Mouse (Mus musculus): ENCODE measurements around the gene Dnase1l3. TPM values are rescaled to one million over a fixed set of nuclear protein-coding genes. Genes with fewer than 3 reads are reported as not detected.

Gene Dnase1l3
- polyA plus RNA-seq, 1 experiment from 2014 or later = 0.10 TPM

DNA sequence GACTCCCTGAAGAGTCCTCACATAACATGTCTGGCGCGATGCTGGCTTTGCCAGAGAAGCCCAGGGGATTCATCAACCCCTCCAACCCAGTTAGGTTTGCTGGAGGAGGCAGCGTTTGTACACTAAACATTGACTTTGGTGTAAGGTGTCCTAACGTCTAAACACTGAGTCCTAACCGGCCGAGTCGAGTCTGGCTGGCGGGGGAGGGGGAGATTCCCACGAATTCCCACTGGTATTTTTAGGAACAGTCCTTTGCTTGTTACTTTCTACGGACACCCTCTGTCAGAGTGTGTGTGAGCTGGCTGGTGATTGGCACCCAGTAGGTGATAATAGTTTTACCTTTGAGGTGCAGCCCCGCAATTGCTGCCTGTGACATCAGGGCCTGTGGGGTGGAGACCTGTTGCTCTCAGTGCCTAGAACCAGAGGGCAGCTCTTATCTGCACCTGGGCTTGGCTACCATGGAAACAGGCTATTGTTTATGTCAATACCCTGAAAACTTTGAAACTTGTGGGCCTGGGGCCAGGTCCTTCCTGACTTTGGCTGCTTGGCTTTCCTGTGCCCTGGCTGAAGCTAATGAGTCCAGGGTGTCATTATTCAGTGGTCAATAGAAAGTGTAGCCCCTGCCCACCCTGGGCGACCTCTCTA, 41.6 kb downstream of the Dnase1l3 start:
- peaks cover 13% of the 10 kb centered on the region for H3K36me3 ChIP-seq (ENCODE audit: control insufficient read depth, insufficient read depth)
- H3K4me1 ChIP-seq (replicated peaks; ENCODE audit: control insufficient read depth, insufficient read depth, low read length) = no peaks in the 10 kb centered on the region
- H3K4me2 ChIP-seq (ENCODE audit: low read length) = no peak overlapping the region
- 29% methylated on average over 12 of the region's 12 CpGs for WGBS
- H3K27me3 ChIP-seq (replicated peaks; ENCODE audit: control insufficient read depth, insufficient read depth, low read length) = no peaks in the 10 kb centered on the region
- no peak overlapping the region for H3K9ac ChIP-seq (replicated peaks; ENCODE audit: low read depth, low read length)
- H3K4me3 ChIP-seq (replicated peaks; ENCODE audit: low read length) = no peak overlapping the region
- H3K9me3 ChIP-seq (ENCODE audit: control insufficient read depth, low read length) = no peaks in the 10 kb centered on the region
- no peak overlapping the region for H3K27ac ChIP-seq (ENCODE audit: low read length)
- ATAC-seq = no peak

GRCm38 (mm10) chr14:7951234-7951633, 43.1 kb downstream of the Dnase1l3 start:
- Histone ChIP-seq H3K36me3 (ENCODE audit: control insufficient read depth, insufficient read depth) (peaks cover 14% of the 10 kb centered on the region), H3K9me3 (ENCODE audit: control insufficient read depth, low read length) (no peaks in the 10 kb centered on the region), H3K27me3 (replicated peaks; ENCODE audit: control insufficient read depth, insufficient read depth, low read length) (no peaks in the 10 kb centered on the region), H3K4me1 (replicated peaks; ENCODE audit: control insufficient read depth, insufficient read depth, low read length) (no peaks in the 10 kb centered on the region), H3K27ac (ENCODE audit: low read length) (no peak overlapping the region), H3K4me3 (replicated peaks; ENCODE audit: low read length) (no peak overlapping the region), H3K9ac (replicated peaks; ENCODE audit: low read depth, low read length) (no peak overlapping the region), H3K4me2 (ENCODE audit: low read length) (no peak overlapping the region)
- no peak for ATAC-seq
- WGBS = 93% methylated on average over 9 of the region's 9 CpGs

DNA sequence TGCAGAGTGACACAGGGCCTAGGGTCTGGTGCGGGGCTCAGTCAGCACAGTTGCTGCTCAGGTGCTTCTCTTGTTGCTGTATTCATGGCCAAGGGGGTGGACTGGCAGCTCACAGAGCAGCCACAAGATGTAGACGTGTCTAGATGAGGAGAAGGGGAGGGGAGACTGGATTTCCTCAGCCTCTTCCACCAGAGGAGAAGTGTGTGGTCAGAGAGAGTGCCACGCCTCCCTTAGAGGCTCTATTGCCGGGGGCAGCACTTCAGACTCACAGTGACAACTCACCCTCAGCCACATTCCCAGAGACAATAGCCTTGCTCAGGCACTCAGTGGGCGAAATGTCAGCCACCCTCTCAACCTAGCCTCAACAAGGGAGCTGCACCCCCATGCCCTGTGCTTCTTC, 49.1 kb downstream of the Dnase1l3 start:
- Histone ChIP-seq H3K9me3 (ENCODE audit: control insufficient read depth, low read length) (no peaks in the 10 kb centered on the region), H3K36me3 (ENCODE audit: control insufficient read depth, insufficient read depth) (peaks cover 9% of the 10 kb centered on the region), H3K27me3 (replicated peaks; ENCODE audit: control insufficient read depth, insufficient read depth, low read length) (no peaks in the 10 kb centered on the region), H3K4me3 (replicated peaks; ENCODE audit: low read length) (no peak overlapping the region), H3K4me1 (replicated peaks; ENCODE audit: control insufficient read depth, insufficient read depth, low read length) (peaks cover 6% of the 10 kb centered on the region), H3K4me2 (ENCODE audit: low read length) (no peak overlapping the region), H3K9ac (replicated peaks; ENCODE audit: low read depth, low read length) (no peak overlapping the region), H3K27ac (ENCODE audit: low read length) (no peak overlapping the region)
- WGBS = 92% methylated on average over 5 of the region's 5 CpGs
- ATAC-seq = no peak

- Histone ChIP-seq H3K27me3 (replicated peaks; ENCODE audit: control insufficient read depth, insufficient read depth, low read length) (no peaks in the 10 kb centered on the region), H3K36me3 (ENCODE audit: control insufficient read depth, insufficient read depth) (peaks cover 9% of the 10 kb centered on the region), H3K4me1 (replicated peaks; ENCODE audit: control insufficient read depth, insufficient read depth, low read length) (peaks cover 6% of the 10 kb centered on the region), H3K4me3 (replicated peaks; ENCODE audit: low read length) (no peak overlapping the region), H3K9ac (replicated peaks; ENCODE audit: low read depth, low read length) (no peak overlapping the region), H3K27ac (ENCODE audit: low read length) (no peak overlapping the region), H3K9me3 (ENCODE audit: control insufficient read depth, low read length) (no peaks in the 10 kb centered on the region), H3K4me2 (ENCODE audit: low read length) (no peak overlapping the region)
- ATAC-seq = 0 out of 2 replicates have a peak, but pooled peaks have one; percentile 31
- 54% methylated on average over 8 of the region's 8 CpGs for WGBS
Observed at GRCm38 (mm10) chr14:7944349-7945039, 49.9 kb downstream of the Dnase1l3 start.

- 74% methylated on average over 3 of the region's 3 CpGs for WGBS
- no peak; the same call in 1 of the 2 replicates for ATAC-seq
- H3K4me1 ChIP-seq (replicated peaks; ENCODE audit: control insufficient read depth, insufficient read depth, low read length) = peaks cover 6% of the 10 kb centered on the region
- no peak overlapping the region for H3K27ac ChIP-seq (ENCODE audit: low read length)
- no peaks in the 10 kb centered on the region for H3K9me3 ChIP-seq (ENCODE audit: control insufficient read depth, low read length)
- no peaks in the 10 kb centered on the region for H3K27me3 ChIP-seq (replicated peaks; ENCODE audit: control insufficient read depth, insufficient read depth, low read length)
- no peak overlapping the region for H3K9ac ChIP-seq (replicated peaks; ENCODE audit: low read depth, low read length)
- no peak overlapping the region for H3K4me2 ChIP-seq (ENCODE audit: low read length)
- no peak overlapping the region for H3K4me3 ChIP-seq (replicated peaks; ENCODE audit: low read length)
- peaks cover 9% of the 10 kb centered on the region for H3K36me3 ChIP-seq (ENCODE audit: control insufficient read depth, insufficient read depth)
Observed at GRCm38 (mm10) chr14:7943801-7944135, 50.6 kb downstream of the Dnase1l3 start.

- 64% methylated on average over 7 of the region's 7 CpGs for WGBS
- H3K27me3 ChIP-seq (replicated peaks; ENCODE audit: control insufficient read depth, insufficient read depth, low read length) = no peaks in the 10 kb centered on the region
- H3K4me1 ChIP-seq (replicated peaks; ENCODE audit: control insufficient read depth, insufficient read depth, low read length) = peaks cover 6% of the 10 kb centered on the region
- ATAC-seq = peak; percentile 68
- H3K9me3 ChIP-seq (ENCODE audit: control insufficient read depth, low read length) = no peaks in the 10 kb centered on the region
- peak overlapping the region; percentile 13; the same call in 1 of the 2 replicates for H3K27ac ChIP-seq (ENCODE audit: low read length)
- peaks cover 6% of the 10 kb centered on the region for H3K36me3 ChIP-seq (ENCODE audit: control insufficient read depth, insufficient read depth)
- H3K9ac ChIP-seq (replicated peaks; ENCODE audit: low read depth, low read length) = no peak overlapping the region
- no peak overlapping the region for H3K4me3 ChIP-seq (replicated peaks; ENCODE audit: low read length)
- H3K4me2 ChIP-seq (ENCODE audit: low read length) = no peak overlapping the region
Observed at GRCm38 (mm10) chr14:7943101-7943800, 51.1 kb downstream of the Dnase1l3 start.

DNA sequence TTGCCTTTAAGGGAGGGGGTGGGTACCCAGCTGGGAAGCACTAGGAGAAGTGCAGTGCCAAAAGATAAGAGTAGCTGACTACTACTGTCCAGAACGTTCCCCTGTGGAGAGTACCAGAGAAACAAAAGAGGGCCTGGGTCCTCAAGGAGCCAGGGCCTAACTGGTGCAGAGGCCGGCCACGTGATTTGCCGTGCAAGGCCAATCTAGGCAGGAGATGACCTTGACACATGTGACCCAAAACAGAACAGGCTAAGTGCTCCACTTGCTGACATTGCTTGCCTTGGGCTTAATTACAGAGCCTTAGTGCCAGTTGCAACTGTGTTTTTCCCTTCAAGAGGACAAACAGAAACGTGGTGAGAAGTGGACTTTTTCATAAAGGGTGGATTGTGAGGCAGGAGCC, 53.0 kb downstream of the Dnase1l3 start:
- no peaks in the 10 kb centered on the region for H3K27me3 ChIP-seq (replicated peaks; ENCODE audit: control insufficient read depth, insufficient read depth, low read length)
- H3K4me3 ChIP-seq (replicated peaks; ENCODE audit: low read length) = no peak overlapping the region
- peaks cover 5% of the 10 kb centered on the region for H3K36me3 ChIP-seq (ENCODE audit: control insufficient read depth, insufficient read depth)
- peaks cover 6% of the 10 kb centered on the region for H3K4me1 ChIP-seq (replicated peaks; ENCODE audit: control insufficient read depth, insufficient read depth, low read length)
- no peak overlapping the region for H3K4me2 ChIP-seq (ENCODE audit: low read length)
- no peak for ATAC-seq
- WGBS = 79% methylated on average over 5 of the region's 5 CpGs
- no peak overlapping the region for H3K9ac ChIP-seq (replicated peaks; ENCODE audit: low read depth, low read length)
- H3K9me3 ChIP-seq (ENCODE audit: control insufficient read depth, low read length) = no peaks in the 10 kb centered on the region
- no peak overlapping the region for H3K27ac ChIP-seq (ENCODE audit: low read length)

DNA sequence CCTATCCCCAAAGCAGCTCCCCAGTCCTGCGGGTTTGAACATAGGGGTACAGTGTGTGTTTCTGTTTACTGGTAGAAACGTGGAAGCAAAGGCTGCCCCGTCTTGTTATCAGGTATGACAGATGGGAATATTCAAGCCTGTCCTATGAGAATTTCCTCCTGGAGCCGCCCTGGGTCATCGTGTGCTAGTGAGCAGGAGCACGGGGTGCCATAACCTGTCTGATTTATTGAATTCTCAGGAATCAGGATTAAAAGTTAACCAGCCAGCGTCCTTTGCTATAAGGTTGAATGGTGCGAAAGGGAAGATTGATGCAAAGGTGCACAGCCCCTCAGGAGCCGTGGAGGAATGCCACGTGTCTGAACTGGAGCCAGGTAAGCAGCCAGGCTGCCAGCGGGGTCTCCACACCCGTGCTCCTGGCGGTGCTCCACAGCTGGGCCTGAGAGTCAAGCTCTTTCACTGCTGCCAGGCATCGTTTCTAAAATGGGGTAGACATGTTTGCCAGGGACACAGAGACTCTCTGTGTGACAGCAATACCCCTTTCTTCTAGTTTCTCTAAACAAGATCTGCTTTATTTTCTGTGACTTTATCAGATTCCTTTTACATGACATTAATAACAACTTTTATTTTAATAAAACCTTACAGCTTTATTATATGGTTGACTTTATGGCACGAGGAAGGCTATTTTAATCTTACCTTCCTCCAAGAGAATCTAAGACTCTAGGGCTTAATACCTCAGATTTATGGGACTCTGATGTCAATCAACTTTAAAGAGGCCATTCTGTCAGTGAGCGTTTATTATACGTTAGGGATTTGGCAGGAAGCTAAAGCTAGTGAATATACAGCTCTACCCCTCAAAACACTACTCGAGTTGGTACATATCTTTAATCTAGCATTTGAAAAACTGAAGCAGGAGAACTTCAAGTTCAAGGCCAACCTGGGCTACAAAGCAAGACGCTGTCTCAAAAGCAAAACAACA, 55.3 kb downstream of the Dnase1l3 start:
- no peak overlapping the region for H3K4me2 ChIP-seq (ENCODE audit: low read length)
- no peaks in the 10 kb centered on the region for H3K27me3 ChIP-seq (replicated peaks; ENCODE audit: control insufficient read depth, insufficient read depth, low read length)
- peaks cover 6% of the 10 kb centered on the region for H3K4me1 ChIP-seq (replicated peaks; ENCODE audit: control insufficient read depth, insufficient read depth, low read length)
- H3K4me3 ChIP-seq (replicated peaks; ENCODE audit: low read length) = no peak overlapping the region
- no peak overlapping the region for H3K9ac ChIP-seq (replicated peaks; ENCODE audit: low read depth, low read length)
- H3K9me3 ChIP-seq (ENCODE audit: control insufficient read depth, low read length) = no peaks in the 10 kb centered on the region
- H3K36me3 ChIP-seq (ENCODE audit: control insufficient read depth, insufficient read depth) = peaks cover 4% of the 10 kb centered on the region
- WGBS = 80% methylated on average over 19 of the region's 19 CpGs
- no peak overlapping the region for H3K27ac ChIP-seq (ENCODE audit: low read length)
- no peak for ATAC-seq

Measured in forebrain, embryonic 16.5 days (tissue).